Mouse (Mus musculus) kidney, postnatal 14 days (tissue): ENCODE measurements around the gene Lnx1.

ENCODE experiments used
- DNase-seq: peaks from one replicate; pipeline ENCODE4 v3.0.0; 2022; ENCODE audit warnings: mixed read lengths

The Lnx1 gene

DNA sequence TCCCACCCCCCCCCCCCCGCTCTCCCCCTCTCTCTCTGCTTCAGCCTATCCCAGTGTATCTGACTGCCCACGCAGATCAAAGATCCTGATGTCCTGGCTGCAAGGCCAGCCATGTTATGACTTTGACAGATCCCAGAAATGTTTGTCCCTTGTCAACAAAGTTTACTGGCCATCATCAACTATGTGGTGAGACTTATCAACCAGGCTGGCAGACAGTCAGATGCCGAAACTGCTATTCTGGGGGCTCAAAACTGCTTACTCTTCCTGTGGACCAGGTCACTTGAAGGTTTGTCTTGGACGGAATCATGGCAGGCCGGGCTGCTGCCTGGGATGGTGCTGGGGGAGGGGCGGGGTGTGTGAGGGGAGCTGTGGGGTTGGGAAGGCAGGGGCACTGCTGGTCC, 55.1 kb downstream of the Lnx1 start:
- no peak for DNase-seq

DNA sequence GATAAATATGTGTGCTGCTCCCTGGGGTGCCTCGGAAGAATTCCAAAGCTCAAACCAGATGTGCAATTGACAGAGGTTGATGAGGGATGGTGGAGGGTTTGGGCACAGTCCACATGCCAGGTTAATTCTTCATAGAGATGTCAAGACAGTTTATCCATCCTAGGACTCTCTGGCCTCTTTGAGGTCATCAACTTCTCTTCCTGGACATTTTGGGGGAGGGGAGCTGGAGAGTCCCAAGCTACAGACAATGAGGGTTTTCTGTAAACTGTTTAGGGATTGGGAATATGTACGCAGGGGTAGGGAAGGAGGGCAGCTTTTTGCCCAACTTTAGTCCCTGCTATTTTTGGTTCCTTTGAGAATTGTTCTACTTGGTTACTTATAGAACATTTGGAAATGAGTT, 60.4 kb downstream of the Lnx1 start:
- no peak for DNase-seq

DNA sequence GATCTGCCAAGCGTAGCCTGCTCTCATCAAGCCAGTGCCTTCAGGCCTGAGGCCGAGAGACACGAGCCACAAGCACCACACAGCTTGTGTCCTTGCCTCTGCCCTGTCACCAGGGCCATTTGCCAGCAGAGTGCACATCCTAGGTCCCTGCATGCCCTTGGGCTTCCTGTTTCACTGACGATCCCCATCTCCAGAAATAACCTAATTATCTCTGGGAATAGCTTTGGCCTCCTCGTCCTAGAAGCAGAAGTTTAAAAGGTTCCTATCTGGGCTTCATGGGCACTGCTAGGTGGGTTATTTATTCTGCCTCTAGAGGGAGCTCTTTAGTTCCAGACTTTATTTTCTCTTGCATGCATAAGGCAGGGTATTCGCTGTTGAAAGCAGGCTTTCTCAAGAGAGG, 61.7 kb downstream of the Lnx1 start:
- peak; percentile 63 for DNase-seq

DNA sequence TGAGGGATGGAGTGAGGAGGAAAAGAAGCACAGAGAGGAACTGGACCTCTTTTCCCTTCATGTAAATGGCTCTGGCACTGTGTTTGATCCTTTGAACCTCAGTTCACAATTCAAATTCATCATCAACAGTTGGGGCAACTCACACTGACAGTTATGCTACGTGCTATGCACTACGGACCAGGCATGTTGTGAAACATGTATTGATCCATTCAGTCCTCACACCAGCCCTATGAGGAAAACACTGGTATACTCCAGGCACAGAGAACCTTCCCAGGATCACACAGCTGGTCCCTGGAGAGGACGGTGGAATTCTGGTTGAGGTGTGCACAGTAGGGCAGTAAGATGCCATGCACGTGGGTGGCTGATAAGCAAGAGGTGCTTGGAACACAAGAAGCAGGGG, 62.2 kb downstream of the Lnx1 start:
- no peak for DNase-seq

DNA sequence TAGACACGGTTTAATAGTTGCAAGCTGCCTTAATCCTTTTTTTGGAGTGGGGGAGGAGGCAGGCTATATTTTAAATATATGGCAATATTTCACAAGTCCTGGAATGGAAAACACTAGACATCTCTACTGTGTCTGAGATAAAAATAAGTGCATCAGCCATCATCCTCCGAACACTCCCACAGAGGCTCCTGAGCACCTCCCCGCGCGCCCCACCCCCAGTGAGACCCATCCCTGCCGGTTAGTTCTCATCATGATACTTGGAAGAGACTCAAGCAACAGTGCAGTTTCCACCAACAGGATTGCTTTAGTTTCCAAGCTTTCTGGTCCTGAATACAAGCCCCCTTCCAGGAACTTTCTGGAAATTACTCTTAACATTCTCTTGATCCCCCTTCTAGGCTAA, 63.2 kb downstream of the Lnx1 start:
- peak; percentile 37 for DNase-seq

DNA sequence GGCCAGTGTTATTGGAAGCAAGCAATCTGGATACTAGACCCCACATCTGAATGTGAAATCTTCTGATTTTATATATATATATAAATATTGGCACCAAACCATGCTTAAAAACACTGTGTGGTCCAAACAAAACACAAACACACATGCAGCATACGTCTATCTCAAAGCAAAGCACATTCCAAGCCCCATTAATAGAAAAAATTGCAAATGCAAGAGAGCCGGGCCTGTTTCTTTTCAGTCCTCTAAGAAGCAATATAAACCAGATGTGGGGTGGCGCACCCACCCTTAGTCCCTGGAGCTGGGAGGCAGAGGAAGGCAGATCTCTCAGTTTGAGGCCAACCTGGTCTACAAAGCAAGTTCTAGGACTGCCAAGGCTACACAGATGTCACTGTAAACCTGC, 68.3 kb downstream of the Lnx1 start:
- no peak for DNase-seq

DNA sequence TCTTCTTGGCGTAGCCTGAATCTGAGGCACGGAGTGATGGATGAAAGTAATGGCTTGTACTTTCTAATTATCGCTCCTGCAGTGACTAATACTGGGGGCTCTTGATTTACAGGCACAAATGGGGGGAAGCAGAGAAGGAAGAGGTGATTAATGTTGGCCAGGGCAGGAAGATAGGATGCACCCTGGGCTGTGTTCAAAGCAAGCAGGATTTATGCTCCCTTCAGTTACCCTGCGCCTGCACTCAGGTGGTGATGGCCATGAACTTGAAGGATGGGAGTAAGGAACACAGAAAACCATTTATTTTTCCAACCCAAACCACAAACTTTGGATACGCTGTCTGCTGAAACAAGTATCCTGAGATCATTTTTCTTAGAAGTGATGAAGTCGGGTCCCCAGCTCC, 69.3 kb downstream of the Lnx1 start:
- DNase-seq = no peak

DNA sequence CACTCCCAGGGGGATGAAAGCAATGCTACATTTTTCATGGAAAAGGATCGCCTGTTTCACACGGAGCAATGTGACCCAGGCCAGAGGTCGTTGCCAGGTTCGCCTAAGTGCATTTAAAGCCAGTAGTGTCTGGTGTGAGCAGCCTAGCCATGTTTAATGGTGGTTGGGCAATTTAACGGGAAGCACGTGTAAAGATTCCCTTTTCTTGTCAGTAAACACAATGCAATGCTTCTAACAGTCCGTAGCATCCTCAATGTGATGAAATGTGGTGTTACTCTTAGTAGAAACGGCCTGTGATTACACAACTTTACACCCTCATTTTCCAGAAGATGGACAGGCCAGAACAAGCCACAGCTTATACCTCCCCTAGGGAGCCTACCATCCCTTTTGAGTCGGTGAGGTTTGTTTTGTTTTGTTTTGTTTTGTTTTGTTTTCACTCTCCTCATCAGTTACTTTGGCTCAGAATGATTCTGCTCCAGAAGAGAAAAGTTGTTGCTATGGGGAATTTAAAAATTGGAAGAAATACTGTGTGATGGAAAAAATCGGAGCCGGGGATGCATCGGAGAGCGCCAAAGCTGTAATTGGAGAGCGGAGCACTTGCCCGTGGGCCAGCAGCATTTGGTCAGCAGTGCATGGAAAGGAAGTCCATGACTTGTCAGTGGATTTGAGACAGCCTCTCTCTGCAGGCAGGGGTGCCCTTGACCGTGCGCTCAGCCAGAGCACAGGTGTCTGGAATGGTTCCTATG, 70.2 kb downstream of the Lnx1 start:
- no peak for DNase-seq

DNA sequence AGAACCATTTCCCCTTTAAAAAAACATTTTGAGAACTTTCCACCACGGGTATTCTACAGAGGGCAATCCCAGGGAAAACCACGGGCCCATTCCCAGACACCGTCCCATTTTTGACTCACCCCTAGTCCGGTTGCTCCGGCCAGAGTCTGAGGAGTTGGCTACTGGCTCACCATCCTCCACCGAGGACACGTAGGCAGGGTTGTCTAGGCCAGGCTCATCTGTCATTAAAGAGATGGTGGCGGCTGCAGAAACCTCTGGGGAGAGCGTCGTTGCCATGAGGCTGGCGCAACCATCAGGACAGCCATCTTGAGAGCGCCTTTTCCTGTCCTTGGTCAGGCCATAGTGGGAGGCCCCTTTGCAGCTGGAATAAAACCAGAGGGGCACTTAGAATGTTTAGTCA, 74.7 kb downstream of the Lnx1 start:
- DNase-seq = no peak

DNA sequence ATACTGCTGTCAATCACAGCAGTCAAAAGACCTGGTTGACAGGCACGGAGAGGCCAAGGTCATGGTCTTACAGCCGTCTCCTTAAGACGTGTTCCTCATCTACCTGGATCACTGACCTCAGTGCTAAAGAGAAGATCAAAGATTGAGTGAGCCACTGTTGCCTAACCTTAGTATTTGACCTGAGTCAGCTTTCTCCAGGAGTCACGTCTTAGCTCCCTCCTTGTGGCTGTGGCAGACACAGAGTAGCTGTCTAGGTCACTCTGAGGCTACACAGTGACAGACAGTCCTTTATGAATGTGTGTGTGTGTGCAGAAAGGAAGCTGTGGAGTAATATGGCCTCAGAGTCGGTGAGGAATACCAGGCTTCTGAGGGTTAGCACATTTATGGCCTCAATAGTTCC, 78.3 kb downstream of the Lnx1 start:
- no peak for DNase-seq

DNA sequence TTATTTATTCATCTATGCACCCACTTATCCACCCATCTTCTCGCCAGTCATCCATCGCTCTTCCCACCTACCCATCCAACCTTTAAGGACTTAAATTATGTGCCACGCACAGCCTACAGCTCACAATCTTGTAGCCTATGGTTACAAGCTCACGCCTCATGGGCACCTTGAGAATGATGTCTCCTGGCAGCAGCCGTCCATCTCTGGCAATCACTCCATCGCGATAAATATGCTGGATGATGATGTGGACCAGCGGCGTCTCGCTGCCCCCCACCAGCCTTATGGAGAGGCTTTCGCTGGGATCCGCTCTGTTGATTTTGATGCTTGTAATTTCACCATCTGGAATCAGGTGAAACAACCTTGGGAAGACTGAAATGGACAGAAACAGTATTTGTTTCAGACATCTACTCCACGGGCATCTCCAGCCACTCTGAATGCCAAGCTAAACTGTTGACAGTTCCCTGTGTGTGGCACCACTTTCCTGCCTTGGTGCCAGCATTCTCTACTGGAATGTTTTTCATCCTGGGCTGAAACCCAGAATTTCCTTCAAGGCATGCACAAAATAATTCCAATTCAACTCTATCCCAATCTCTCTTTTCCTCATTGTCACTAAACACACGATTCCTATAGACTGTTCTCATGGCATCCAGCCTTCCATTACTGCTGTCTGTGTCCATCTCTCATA, 79.3 kb downstream of the Lnx1 start:
- no peak for DNase-seq

DNA sequence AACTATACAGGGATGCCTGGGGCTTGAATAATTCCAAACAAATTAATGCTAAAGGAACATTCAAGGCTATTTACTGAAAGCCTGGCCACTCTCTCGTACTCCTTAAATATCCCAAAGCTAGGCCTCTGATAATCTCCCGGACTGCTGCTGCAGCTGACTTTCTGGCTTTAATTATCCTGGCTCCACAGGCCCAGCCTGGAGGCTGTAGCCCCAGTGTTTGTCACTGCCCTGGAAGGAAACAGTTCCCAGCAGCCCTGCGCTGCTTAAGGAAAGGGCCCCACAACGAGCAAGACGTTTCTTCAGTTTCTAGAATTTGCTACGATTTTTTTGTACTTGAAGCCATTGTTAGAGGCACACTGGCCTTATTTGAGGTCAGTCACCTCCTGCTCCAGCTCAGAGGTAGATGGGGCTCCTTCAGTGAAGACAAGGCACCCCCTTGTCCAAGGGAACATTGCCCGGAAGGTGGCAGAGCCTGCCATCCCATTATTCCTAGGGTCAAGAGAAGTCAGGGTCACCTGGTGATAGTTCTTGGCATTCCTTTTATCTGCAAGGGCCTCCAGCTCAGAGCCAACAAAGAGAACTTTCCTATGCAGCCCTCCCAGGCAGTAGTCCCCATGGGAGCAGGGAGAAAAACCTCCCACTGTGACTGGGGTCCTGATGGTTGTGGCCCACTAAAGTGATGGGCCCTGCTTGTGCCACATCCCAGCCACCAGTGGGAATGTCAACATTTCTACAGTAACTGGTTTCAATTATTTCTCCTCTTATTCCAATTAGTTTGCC, 80.8 kb downstream of the Lnx1 start:
- DNase-seq = no peak

DNA sequence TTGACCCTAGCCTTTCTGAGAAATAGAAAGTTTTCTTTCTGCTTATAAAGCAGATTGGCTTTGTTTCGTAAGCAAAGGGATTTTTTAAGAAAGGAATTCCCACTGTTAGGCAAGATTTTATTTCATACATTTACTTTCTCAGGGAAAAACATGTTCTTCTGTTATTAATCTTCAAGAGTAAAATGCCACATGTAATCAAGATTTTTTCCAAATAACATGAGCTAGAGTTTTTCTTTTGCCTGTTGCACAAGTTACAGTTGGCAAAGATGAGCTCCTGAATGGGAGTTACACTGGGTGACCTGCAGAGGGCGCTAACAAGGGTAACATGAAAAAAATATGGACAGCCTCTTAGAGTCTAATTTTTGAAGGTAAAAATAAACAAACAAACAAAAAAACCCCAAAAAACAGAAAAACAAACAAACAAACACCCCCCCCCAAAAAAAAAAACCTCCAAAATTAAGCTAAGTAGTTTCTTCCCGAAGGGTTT, 84.1 kb downstream of the Lnx1 start:
- DNase-seq = no peak

DNA sequence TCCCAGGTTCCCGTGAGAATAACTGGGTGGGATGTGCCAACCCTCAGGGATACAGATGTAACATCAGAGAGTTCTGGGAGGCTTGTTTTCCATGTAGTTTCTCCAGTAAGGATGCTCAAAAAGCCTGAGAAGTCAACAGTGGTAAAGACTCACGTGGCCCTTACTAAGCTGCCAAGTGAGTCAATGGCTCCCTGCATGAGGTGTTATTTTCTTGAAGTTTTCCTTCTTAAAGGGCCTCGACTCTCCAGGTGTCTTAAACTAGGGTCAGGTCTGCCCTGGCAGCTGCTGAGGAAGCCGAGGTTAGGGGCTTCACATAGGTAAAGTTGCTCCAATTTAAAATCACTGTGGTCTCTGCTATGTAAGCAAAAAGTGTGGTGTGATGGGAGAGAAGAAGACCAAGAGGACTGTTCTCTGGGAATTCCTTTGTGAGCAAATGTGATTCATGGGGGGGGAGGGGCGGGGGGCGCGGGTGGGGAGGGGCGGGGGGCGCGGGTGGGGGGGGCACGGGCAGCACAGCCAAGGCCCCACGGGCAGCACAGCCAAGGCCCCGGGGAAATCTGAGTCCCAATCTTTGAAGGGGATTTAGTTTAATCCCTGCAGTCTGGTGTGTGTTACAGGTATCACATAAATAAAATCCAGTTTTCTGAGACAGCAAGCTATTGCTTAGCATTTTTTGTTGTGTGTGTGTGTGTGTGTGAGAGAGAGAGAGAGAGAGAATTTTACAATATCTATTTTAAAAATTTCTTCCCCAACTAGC, 84.7 kb downstream of the Lnx1 start:
- DNase-seq = no peak

DNA sequence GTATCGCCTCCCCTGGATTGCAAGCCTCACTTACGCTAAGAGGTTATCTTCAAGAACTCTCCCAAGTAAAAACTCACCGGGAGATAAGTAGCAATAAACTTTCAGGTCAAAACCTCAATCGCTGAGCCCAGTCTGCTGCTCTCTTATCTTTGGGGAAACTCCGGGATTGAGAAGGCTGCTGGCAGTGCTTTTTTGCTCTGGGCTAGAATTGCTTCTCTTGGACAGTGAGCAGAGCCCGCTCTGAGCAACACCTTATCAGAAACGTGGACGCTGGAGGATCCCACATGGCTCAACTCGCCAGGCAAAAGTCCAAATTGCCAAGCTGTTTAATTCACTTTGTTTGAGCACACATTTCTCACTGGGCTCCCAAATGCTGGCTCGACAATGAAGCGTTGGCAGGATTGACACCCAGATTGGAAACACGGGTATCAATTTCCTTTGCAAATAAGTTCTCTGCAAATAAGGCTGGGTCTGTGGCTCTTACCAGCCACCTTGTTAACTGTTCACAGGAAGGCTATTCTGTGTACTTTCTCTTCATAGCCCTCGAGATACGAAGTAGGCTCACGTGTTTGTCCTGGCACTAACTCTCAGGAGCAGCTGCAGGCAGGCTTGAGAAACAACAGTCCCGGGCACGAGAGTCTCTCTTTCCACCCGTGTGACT, 89.1 kb downstream of the Lnx1 start:
- DNase-seq = no peak

DNA sequence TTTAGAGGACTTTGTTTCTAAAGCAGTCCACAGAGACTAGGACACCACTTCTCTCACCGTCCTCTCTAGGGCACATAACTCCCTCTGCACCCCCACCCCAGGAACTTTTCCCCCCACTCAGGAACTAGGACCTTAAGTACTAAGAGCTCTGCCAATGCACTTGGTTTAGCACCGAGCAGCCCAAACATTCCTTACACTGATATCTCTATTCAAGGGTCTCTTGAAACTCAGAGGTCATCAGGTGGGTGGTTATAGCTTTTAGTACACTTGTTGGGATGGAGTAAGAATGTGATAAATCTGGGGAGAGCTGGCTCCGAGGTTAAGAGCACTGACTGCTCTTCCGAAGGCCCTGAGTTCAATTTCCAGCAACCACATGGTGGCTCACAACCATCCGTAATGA, 90.0 kb downstream of the Lnx1 start:
- no peak for DNase-seq

DNA sequence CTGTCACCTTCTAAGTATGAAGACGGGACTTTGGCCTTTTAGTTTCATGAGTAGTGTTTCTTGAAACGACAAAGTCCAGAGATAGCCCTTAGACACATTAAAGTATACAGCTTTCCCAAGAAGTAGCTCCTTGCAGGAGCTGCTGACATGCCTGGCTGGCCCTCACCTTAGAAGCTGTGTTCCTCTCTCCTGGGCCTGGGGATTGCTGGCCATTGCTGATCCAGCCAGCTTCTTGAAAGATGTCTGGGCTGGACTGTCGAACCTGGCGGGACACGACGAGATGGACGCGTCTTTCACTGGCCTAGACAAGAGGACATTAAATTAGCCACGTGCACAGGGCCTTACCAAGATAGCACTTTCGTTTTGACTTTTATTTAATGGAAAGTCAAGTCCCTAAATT, 92.2 kb downstream of the Lnx1 start:
- DNase-seq = no peak

DNA sequence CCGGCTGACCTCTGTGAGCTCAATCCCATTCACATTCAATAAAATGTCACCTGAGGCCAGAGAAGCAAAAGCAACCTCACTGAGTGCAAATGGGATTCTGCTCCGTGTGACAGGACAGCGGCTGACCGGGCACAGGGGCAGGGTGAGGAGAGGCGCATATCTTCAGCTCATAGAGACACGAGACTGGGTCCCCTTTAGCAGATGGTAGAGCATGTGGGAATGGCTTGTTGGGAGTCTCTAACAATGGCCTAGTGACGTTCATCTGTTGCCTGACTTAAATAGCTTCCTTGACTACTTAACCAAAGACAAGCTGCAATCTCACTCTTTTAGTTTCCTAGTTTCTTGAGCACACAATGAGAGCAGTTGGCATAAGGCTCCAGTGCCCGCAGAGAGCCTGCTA, 96.5 kb downstream of the Lnx1 start:
- DNase-seq = no peak

DNA sequence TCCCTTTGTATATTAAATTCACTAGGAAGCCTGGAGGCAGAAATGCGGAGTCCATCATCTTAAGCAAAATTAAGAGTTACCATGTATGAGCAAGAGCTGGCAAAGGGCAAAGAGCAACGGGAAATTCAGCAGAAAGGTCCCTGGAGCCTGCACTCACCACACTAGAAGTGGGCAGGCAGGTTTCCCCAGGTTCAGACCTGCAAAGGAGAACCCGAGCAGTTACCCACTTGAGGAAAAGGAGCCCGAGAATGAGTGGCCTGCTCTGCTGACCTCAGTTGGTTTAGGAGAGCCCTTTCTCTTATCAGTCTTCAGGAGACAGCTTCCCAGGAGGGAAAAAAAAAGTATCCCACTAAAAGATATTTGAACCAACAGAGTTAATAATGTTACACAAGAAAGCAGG, 99.4 kb downstream of the Lnx1 start:
- no peak for DNase-seq

DNA sequence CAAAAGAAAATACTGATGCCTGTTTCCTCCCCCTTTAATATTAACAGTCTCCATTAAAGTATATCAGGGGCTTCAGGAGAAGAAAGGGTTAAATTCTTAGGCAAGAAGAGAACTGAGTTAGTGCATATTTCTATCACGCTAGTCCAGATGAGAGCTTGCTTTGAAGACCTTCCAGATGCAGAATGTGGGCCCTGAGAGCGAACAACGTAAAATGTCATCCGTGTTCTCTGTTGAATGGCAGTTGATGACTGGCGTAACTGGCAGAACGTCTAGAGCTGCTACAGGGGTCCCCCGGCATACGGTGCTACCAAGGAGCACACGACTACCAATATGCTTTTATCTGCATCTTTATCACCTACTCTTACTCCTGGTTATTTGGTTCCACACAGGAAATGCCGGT, 100.3 kb downstream of the Lnx1 start:
- DNase-seq = no peak

DNA sequence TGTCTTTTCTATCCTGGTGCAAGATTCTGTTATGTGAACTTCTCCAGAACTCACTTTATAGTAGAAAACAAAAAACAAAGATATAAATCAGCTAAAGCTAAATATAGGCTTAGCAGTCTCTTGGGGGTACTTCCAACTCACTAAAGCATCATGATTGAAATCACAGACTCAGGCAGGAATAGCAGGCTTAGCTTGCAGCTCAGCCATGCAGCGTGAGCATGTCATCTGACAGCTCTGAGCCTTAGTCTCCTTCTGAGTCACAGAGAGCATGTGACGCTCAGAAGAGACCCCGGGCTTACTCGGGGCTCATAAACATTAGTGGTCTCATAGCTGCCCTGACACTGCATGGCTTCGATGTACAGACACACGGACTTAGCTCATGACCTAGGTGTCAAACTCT, 100.7 kb downstream of the Lnx1 start:
- DNase-seq = no peak

DNA sequence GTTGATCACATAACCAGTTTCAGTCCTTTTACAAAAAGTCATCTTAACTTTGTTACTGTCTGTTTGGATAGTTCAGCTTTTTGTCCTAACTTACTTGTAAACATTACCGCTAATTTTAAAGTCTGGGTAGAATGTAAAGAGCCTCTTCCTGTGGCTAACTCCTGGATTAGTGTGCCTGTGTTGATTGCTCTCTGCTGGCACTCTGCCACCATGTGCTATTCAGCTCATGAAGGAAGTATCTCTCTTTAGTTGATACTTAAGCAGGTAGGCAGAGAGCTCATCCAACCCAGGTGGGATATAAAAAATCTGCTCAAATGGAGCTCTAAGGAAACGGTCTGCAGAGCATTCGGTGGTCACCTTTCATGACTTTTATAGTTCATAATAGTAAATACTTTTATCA, 101.5 kb downstream of the Lnx1 start:
- no peak for DNase-seq

DNA sequence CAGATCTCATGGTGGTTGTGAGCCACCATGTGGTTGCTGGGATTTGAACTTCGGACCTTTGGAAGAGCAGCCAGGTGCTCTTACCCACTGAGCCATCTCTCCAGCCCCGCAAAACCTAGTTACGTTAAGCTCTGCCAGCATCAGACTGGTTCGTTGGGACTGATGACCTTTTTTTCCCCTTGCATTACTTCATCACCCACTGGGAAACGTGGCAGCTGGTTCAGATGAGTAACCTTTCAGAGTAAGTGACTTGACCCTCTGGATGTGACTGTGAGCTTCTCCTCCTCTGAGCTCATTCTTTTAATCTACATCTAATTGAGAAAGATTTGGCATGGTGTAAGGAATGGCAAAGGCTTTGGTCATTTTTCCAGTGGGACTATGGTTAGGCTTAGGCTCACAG, 102.7 kb downstream of the Lnx1 start:
- DNase-seq = no peak
